Mouse (Mus musculus) small intestine, adult 2 months (tissue): ENCODE results near the gene Aldh9a1. TPM values are rescaled to one million over a fixed set of nuclear protein-coding genes. Genes with fewer than 3 reads are reported as not detected.

Source experiments
- H3K27ac ChIP-seq: fragments of 200-500 bp; 2 replicates; pipeline ENCODE4 v1.5.1; 2012; ENCODE audit warnings: low read depth, low read length, control low read depth, inconsistent platforms; ENCODE audit not compliant: insufficient read depth
- H3K27me3 ChIP-seq: fragments of 200-500 bp; 2 replicates; pipeline ENCODE4 v1.6.1; 2012; ENCODE audit warnings: mild to moderate bottlenecking, moderate library complexity, low read length, inconsistent platforms; ENCODE audit not compliant: control insufficient read depth, insufficient read depth
- H3K36me3 ChIP-seq: fragments of 200-500 bp; 2 replicates; pipeline ENCODE4 v1.6.1; 2012; ENCODE audit warnings: mild to moderate bottlenecking, low read length, control low read depth, inconsistent platforms; ENCODE audit not compliant: control insufficient read depth, insufficient read depth
- H3K4me1 ChIP-seq: fragments of 200-500 bp; 2 replicates; pipeline ENCODE4 v1.6.1; 2012; ENCODE audit warnings: low read length, inconsistent platforms, mixed read lengths; ENCODE audit not compliant: control insufficient read depth, insufficient read depth, insufficient read length
- H3K4me3 ChIP-seq: fragments of 200-500 bp; 2 replicates; pipeline ENCODE4 v1.5.1; 2012; ENCODE audit warnings: low read depth, mild to moderate bottlenecking, control low read depth, inconsistent platforms, low read length, moderate library complexity
- CTCF ChIP-seq: fragments of 200-500 bp; IDR thresholded peaks from 2 replicates; pipeline ENCODE4 v1.5.1; 2012; ENCODE audit warnings: low read depth, mild to moderate bottlenecking, control low read depth, inconsistent platforms, low read length, moderate library complexity, mixed read lengths; ENCODE audit not compliant: insufficient replicate concordance, insufficient read length; ENCODE audit errors: extremely low read depth
- POLR2A ChIP-seq: fragments of 200-500 bp; IDR thresholded peaks from 2 replicates; pipeline ENCODE4 v1.6.1; 2012; ENCODE audit warnings: low read depth, mild to moderate bottlenecking, control low read depth, inconsistent platforms, low read length, moderate library complexity
- WGBS: fragments of 180-500 bp; shearing (Covaris S2); methylation state at CpG from one replicate; pipeline ENCODE4 v1.1.7; 2018; 5-methylcytosine and 5-hydroxymethylcytosine counted together
- polyA plus RNA-seq: library from polyadenylated mRNA; depleted of rRNA; stranded (reverse); fragments of >200 nt; gene quantifications from 2 replicates; pipeline ENCODE4 v1.2.3, GENCODE M21; 2012

Aldh9a1 gene
- polyA plus RNA-seq, 1 experiment = 112 TPM

DNA sequence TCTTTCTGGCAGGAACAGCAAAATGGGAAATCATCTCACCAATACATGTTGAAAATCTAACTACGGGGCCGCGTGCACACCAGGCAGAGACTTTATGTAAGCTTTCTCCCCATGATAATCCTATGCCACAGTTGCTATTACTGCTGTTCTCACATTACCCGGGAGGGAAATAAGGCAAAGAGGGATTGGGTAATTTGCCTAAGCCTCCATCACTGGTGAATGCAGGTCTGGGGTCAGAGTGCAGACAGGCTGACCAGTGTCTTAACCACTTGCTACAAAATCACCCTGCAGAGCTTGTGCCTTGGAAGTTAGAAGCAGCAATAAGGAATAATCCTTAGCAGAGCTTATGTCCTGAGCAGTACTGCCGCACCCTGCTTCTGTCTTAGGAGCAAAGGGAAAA is 35.8 kb downstream of the Aldh9a1 start:
- peaks cover 57% of the 10 kb centered on the region for H3K4me1 ChIP-seq
- no peaks in the 10 kb centered on the region for H3K27me3 ChIP-seq
- H3K4me3 ChIP-seq = no peak overlapping the region
- 74% methylated on average over 5 of the region's 5 CpGs for WGBS
- peaks cover 7% of the 10 kb centered on the region for H3K36me3 ChIP-seq
- H3K27ac ChIP-seq = peak overlapping the region; percentile 44; the same call in 1 of the 2 replicates
- TF ChIP-seq POLR2A (no peak), CTCF (no peak)

- no peaks in the 10 kb centered on the region for H3K27me3 ChIP-seq
- no peak overlapping the region for H3K27ac ChIP-seq
- peaks cover 7% of the 10 kb centered on the region for H3K36me3 ChIP-seq
- no peak overlapping the region for H3K4me3 ChIP-seq
- 37% methylated on average over 2 of the region's 2 CpGs for WGBS
- TF ChIP-seq CTCF (no peak), POLR2A (no peak)
- H3K4me1 ChIP-seq = peaks cover 57% of the 10 kb centered on the region
These were observed 36.7 kb downstream of the Aldh9a1 start for GRCm38 (mm10) chr1:167386466-167386865.

DNA sequence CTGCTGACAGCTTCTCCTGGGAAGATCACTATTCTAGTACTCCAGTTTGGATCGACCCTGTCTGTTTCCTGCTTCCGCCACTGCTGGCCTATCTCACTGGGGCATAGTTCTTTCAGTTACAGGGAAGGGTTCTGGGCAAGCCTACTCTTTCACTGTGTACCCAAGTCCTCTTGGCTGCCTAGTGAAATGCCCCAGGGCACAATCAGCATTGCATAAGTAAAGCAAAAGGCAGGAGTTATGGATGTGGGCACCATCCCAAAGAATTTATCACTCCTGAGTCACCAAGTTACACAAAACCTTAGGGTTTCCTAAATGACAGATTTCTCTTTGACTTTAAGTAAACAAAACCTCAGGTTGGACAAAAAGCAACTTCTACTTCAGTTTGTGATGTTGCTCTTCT is 37.5 kb downstream of the Aldh9a1 start:
- TF ChIP-seq CTCF (no peak), POLR2A (no peak)

GRCm38 (mm10) chr1:167387796-167388195 is 38.0 kb downstream of the Aldh9a1 start:
- Histone ChIP-seq H3K4me1 (peaks cover 48% of the 10 kb centered on the region), H3K27ac (peak overlapping the region; percentile 87), H3K36me3 (peaks cover 7% of the 10 kb centered on the region), H3K27me3 (no peaks in the 10 kb centered on the region), H3K4me3 (no peak overlapping the region)
- no peak for TF ChIP-seq CTCF
- TF ChIP-seq POLR2A = no peak
- WGBS = 38% methylated on average over 3 of the region's 3 CpGs

More for the DNA sequence above, 37.5 kb downstream of the Aldh9a1 start:
- H3K4me1 ChIP-seq = peaks cover 51% of the 10 kb centered on the region
- peaks cover 7% of the 10 kb centered on the region for H3K36me3 ChIP-seq
- no peak overlapping the region for H3K4me3 ChIP-seq
- no peaks in the 10 kb centered on the region for H3K27me3 ChIP-seq
- WGBS = 16% methylated on average over 2 of the region's 2 CpGs
- H3K27ac ChIP-seq = peak overlapping the region; percentile 99

DNA sequence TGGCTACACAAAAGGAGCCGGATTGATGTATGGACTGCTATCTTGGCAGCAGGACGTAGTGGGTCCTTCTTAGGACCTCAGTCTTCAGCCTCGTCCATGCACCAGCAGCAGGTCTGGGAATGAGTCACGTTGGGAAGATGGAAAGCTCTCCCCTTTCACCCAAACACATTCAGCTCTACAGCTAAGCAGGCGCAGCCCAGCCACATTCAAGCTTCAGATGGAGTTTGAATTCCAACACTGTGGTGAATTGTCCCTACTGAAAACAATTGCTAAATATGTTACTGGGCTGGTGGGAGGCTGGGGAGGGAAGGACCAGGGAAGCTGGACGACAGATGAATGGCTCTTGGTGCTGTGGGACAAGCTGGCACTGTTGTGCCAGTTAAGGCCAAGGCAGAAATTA is 38.8 kb downstream of the Aldh9a1 start:
- Histone ChIP-seq H3K4me3 (no peak overlapping the region), H3K4me1 (peaks cover 40% of the 10 kb centered on the region), H3K36me3 (peaks cover 7% of the 10 kb centered on the region), H3K27ac (peak overlapping the region; percentile 87), H3K27me3 (no peaks in the 10 kb centered on the region)
- TF ChIP-seq POLR2A (no peak), CTCF (no peak)
- 85% methylated on average over 6 of the region's 6 CpGs for WGBS

- TF ChIP-seq CTCF (no peak), POLR2A (no peak)
- Histone ChIP-seq H3K27ac (peak overlapping the region; percentile 79), H3K27me3 (no peaks in the 10 kb centered on the region), H3K4me3 (no peak overlapping the region), H3K36me3 (peaks cover 7% of the 10 kb centered on the region), H3K4me1 (peaks cover 36% of the 10 kb centered on the region)
- 41% methylated on average over 7 of the region's 7 CpGs for WGBS
These were observed 39.8 kb downstream of the Aldh9a1 start for GRCm38 (mm10) chr1:167389584-167389983.

GRCm38 (mm10) chr1:167390381-167390780 is 40.6 kb downstream of the Aldh9a1 start:
- H3K4me1 ChIP-seq = peaks cover 32% of the 10 kb centered on the region
- no peak for TF ChIP-seq CTCF
- no peak for TF ChIP-seq POLR2A
- H3K27ac ChIP-seq = peak overlapping the region; percentile 79
- H3K27me3 ChIP-seq = no peaks in the 10 kb centered on the region
- H3K4me3 ChIP-seq = no peak overlapping the region
- peaks cover 7% of the 10 kb centered on the region for H3K36me3 ChIP-seq
- WGBS = 43% methylated on average over 4 of the region's 4 CpGs
